ENCODE assay signal across 8 mouse cellular contexts in genomic region chr4:46451758-46452480, GRCm38 (mm10). TPM values are rescaled to one million over a fixed set of nuclear protein-coding genes. Genes with fewer than 3 reads are reported as not detected.
DNase-seq lines count a peak whose midpoint lies in the region; ATAC-seq lines count a peak whose summit lies in the region.

No protein-coding gene starts in this region.

- peak overlapping the region; percentile 100 for H3K27ac ChIP-seq in limb, embryonic 12.5 days
- peak overlapping the region; percentile 97 for H3K27ac ChIP-seq in midbrain, embryonic 14.5 days (replicated peaks; ENCODE audit: low read depth, low read length)

- H3K27me3 ChIP-seq in limb, embryonic 12.5 days, result no peaks in the 10 kb centered on the region
- H3K27me3 ChIP-seq in midbrain, embryonic 14.5 days (ENCODE audit: control insufficient read depth, insufficient read depth, low read length), result no peaks in the 10 kb centered on the region

- under 1% methylated on average over 89 of the region's 111 CpGs for WGBS in limb, embryonic 12.5 days
- WGBS in midbrain, embryonic 14.5 days, result under 1% methylated on average over 109 of the region's 111 CpGs

- H3K9me3 ChIP-seq in limb, embryonic 12.5 days, result no peaks in the 10 kb centered on the region
- H3K9me3 ChIP-seq in midbrain, embryonic 14.5 days (ENCODE audit: control insufficient read depth, low read length), result no peaks in the 10 kb centered on the region

- peaks cover 5% of the 10 kb centered on the region; the same call in 1 of the 2 replicates for H3K36me3 ChIP-seq in limb, embryonic 12.5 days
- H3K36me3 ChIP-seq in midbrain, embryonic 14.5 days (ENCODE audit: control insufficient read depth, insufficient read depth, low read length), result no peaks in the 10 kb centered on the region

- peak overlapping the region; percentile 95 for H3K4me3 ChIP-seq in limb, embryonic 12.5 days (replicated peaks)
- peak overlapping the region; percentile 78 for H3K4me3 ChIP-seq in midbrain, embryonic 14.5 days (replicated peaks; ENCODE audit: low read depth, low read length)

- peaks cover 33% of the 10 kb centered on the region for H3K4me1 ChIP-seq in limb, embryonic 12.5 days (replicated peaks)
- H3K4me1 ChIP-seq in midbrain, embryonic 14.5 days (ENCODE audit: control insufficient read depth, insufficient read depth, low read length), result peaks cover 13% of the 10 kb centered on the region; the same call in 1 of the 2 replicates

- no peak for ATAC-seq in limb, embryonic 12.5 days (ENCODE audit: insufficient number of reproducible peaks, insufficient read depth, low FRiP score, low TSS enrichment, low read depth)
- peak; percentile 56; the same call in 1 of the 2 replicates for ATAC-seq in midbrain, embryonic 14.5 days (ENCODE audit: low FRiP score, low TSS enrichment)
- ATAC-seq in erythroid progenitor cell, adult 5-6 weeks (replicated peaks; ENCODE audit: low FRiP score, poor library complexity, severe bottlenecking), result no peak

- peak; percentile 53 for DNase-seq in adrenal gland, adult 8-10 months
- peak; percentile 77 for DNase-seq in embryo, embryonic 9.5 days (ENCODE audit: extremely low spot score)
- peak; percentile 80 to 83 for DNase-seq in heart, adult 18-20 months
- peak; percentile 81 for DNase-seq in kidney, adult 18-20 months
- peak; percentile 91 for DNase-seq in midbrain, embryonic 14.5 days
- peak; percentile 63 to 75 for DNase-seq in spleen, adult 18-20 months

- H3K4me2 ChIP-seq in limb, embryonic 12.5 days, result peak overlapping the region; percentile 79
- peak overlapping the region; percentile 91 for H3K4me2 ChIP-seq in midbrain, embryonic 14.5 days (ENCODE audit: low read length)

- H3K9ac ChIP-seq in limb, embryonic 12.5 days (replicated peaks), result peak overlapping the region; percentile 99
- H3K9ac ChIP-seq in midbrain, embryonic 14.5 days (replicated peaks; ENCODE audit: low read length), result peak overlapping the region; percentile 87

RNA-seq across cellular contexts. Expression of gene Anp32b, which starts 1.2 kb away (rescaled TPM):
- 100 to 1,000 TPM; 104 to 129 (median 117) TPM for total RNA-seq in adrenal gland, adult 8-10 months (2022)
- total RNA-seq in heart, adult 18-20 months (2021), result 10 to 100 TPM; 55.2 to 56.6 TPM
- polyA plus RNA-seq in limb, embryonic 12.5 days (2016; fragmentation: Nextera tagmentation; extraction: Ambion mirVana), result 362 and 372 TPM in 2 replicates
- polyA plus RNA-seq in midbrain, embryonic 14.5 days (2014; fragmentation: Nextera tagmentation; extraction: Ambion mirVana), result 64.0 and 70.4 TPM in 2 replicates
- total RNA-seq in erythroid progenitor cell, adult 5-6 weeks (2015; ENCODE audit: low replicate concordance), result 1,527 and 1,581 TPM in 2 replicates
- 312 and 462 TPM in 2 replicates for total RNA-seq in erythroid progenitor cell, adult 5-6 weeks (2017; ENCODE audit: low replicate concordance)

RNA-seq across cellular contexts. Expression of gene Nans, which starts 37.1 kb away (rescaled TPM):
- total RNA-seq in adrenal gland, adult 8-10 months (2022), result 10 to 100 TPM; 35.0 to 43.4 (median 38.6) TPM
- 10 to 100 TPM; 14.9 to 19.2 TPM for total RNA-seq in heart, adult 18-20 months (2021)
- polyA plus RNA-seq in limb, embryonic 12.5 days (2016; fragmentation: Nextera tagmentation; extraction: Ambion mirVana), result 91.0 and 91.7 TPM in 2 replicates
- polyA plus RNA-seq in midbrain, embryonic 14.5 days (2014; fragmentation: Nextera tagmentation; extraction: Ambion mirVana), result 47.3 and 47.5 TPM in 2 replicates
- 25.6 and 32.4 TPM in 2 replicates for total RNA-seq in erythroid progenitor cell, adult 5-6 weeks (2015; ENCODE audit: low replicate concordance)
- 22.1 and 29.0 TPM in 2 replicates for total RNA-seq in erythroid progenitor cell, adult 5-6 weeks (2017; ENCODE audit: low replicate concordance)

RNA-seq across cellular contexts. Expression of gene Hemgn, which starts 38.6 kb away (rescaled TPM):
- under 1 TPM in 1 of 4 experiments, not detected in 3; 0.11 TPM for total RNA-seq in adrenal gland, adult 8-10 months (2022)
- under 1 TPM; 0.15 TPM for total RNA-seq in heart, adult 18-20 months (2021)
- 2.6 and 2.7 TPM in 2 replicates for polyA plus RNA-seq in limb, embryonic 12.5 days (2016; fragmentation: Nextera tagmentation; extraction: Ambion mirVana)
- 0.12 TPM in 1 of 2 replicates, not detected in the other for polyA plus RNA-seq in midbrain, embryonic 14.5 days (2014; fragmentation: Nextera tagmentation; extraction: Ambion mirVana)
- total RNA-seq in erythroid progenitor cell, adult 5-6 weeks (2015; ENCODE audit: low replicate concordance), result 1,402 and 1,484 TPM in 2 replicates
- total RNA-seq in erythroid progenitor cell, adult 5-6 weeks (2017; ENCODE audit: low replicate concordance), result 1,540 and 1,607 TPM in 2 replicates

Comparison
In these comparisons a context has a peak if more than half of its experiments do, and no peak if none do; other contexts are left out.
1. RNA of gene Hemgn, which starts 38.6 kb away (total RNA-seq): 1,402 to 1,607 TPM in erythroid progenitor cell, adult 5-6 weeks; 0.15 TPM in heart, adult 18-20 months and 0.11 TPM in adrenal gland, adult 8-10 months; every median in the first group is over 1,000 times any median in the second.
2. Peak in every context shown above with its lines, with median percentiles within 50 percentile points of each other: DNase-seq.